Mouse (Mus musculus) G1E (cell line): Measurements from ENCODE around the gene Map3k13. TPM values are rescaled to one million over a fixed set of nuclear protein-coding genes. Genes with fewer than 3 reads are reported as not detected.

Experiments used
- ATAC-seq: 2 replicates; pipeline ENCODE4 v1.8.0; 2016; ENCODE audit warnings: mild to moderate bottlenecking; ENCODE audit not compliant: insufficient number of reproducible peaks, poor library complexity, low FRiP score, severe bottlenecking; ENCODE audit errors: extremely low read depth
- DNase-seq: peaks from one replicate; pipeline ENCODE4 v3.0.0; 2012; ENCODE audit warnings: low spot score
- H3K27me3 ChIP-seq: 2 replicates; pipeline ENCODE4 v1.6.1; 2012; ENCODE audit warnings: mild to moderate bottlenecking, low read length, inconsistent platforms; ENCODE audit not compliant: insufficient read depth
- H3K36me3 ChIP-seq: replicated peaks from 2 replicates; pipeline ENCODE3; 2012; ENCODE audit warnings: mild to moderate bottlenecking, inconsistent platforms
- H3K4me1 ChIP-seq: 2 replicates; pipeline ENCODE4 v1.6.1; 2012; ENCODE audit warnings: low read depth, low read length, inconsistent platforms, mixed read lengths; ENCODE audit not compliant: insufficient read depth
- H3K4me3 ChIP-seq: 2 replicates; pipeline ENCODE4 v1.5.1; 2012; ENCODE audit warnings: low read depth, mild to moderate bottlenecking, inconsistent platforms, low read length, moderate library complexity, mixed read lengths
- H3K9me3 ChIP-seq: replicated peaks from 2 replicates; pipeline ENCODE4 v1.6.1; 2012; ENCODE audit warnings: inconsistent platforms
- CTCF ChIP-seq: IDR thresholded peaks from 2 replicates; pipeline ENCODE4 v1.5.1; 2012; ENCODE audit warnings: low read depth, low read length, inconsistent platforms, mixed read lengths
- GATA1 ChIP-seq: IDR thresholded peaks from 2 replicates; pipeline ENCODE4 v1.6.1; 2012; ENCODE audit warnings: borderline replicate concordance, low read length, inconsistent platforms, mixed read lengths
- GATA2 ChIP-seq: IDR thresholded peaks from 2 replicates; pipeline ENCODE4 v1.6.1; 2012; ENCODE audit warnings: low read depth, low read length, inconsistent platforms, borderline replicate concordance
- POLR2AphosphoS5 ChIP-seq: IDR thresholded peaks from 2 replicates; pipeline ENCODE4 v1.6.1; 2012; ENCODE audit warnings: low read depth, low read length, inconsistent platforms; ENCODE audit not compliant: insufficient replicate concordance
- TAL1 ChIP-seq: conservative IDR thresholded peaks from 2 replicates; pipeline ENCODE4 v1.6.1; 2012; ENCODE audit warnings: low read depth, low read length, inconsistent platforms, mixed read lengths
- polyA plus RNA-seq: library from polyadenylated mRNA; stranded (reverse); fragments of >175 nt; gene quantifications from 2 replicates; pipeline ENCODE4 v1.2.3, GENCODE M21; 2012
- total RNA-seq, 2 experiments: library from RNA; stranded (forward) in 1 of 2; stranded (reverse) in 1 of 2; fragments of 200-1000 nt in 1 of 2; fragments of >200 nt in 1 of 2; fragmentation: Nextera tagmentation in 1 of 2; gene quantifications; 2 replicates each; pipeline ENCODE4 v1.2.3; 2014 to 2017

Map3k13 gene
- total and polyA plus RNA-seq, 3 experiments = 0.01 to 0.45 (median 0.16) TPM

GRCm38 (mm10) chr16:21862448-21862847 is 68.3 kb downstream of the Map3k13 start:
- TF ChIP-seq CTCF = no peak
- no peak for TF ChIP-seq GATA2
- no peak for TF ChIP-seq GATA1
- no peak for TF ChIP-seq TAL1
- TF ChIP-seq POLR2AphosphoS5 = no peak
- Histone ChIP-seq H3K27me3 (peaks cover 3% of the 10 kb centered on the region), H3K36me3 (no peaks in the 10 kb centered on the region), H3K4me3 (no peak overlapping the region), H3K4me1 (no peaks in the 10 kb centered on the region), H3K9me3 (no peaks in the 10 kb centered on the region)
- no peak for ATAC-seq
- DNase-seq = no peak

GRCm38 (mm10) chr16:21865250-21865982 is 71.3 kb downstream of the Map3k13 start:
- Histone ChIP-seq H3K27me3 (peaks cover 3% of the 10 kb centered on the region; the same call in 1 of the 2 replicates), H3K9me3 (no peaks in the 10 kb centered on the region), H3K4me3 (no peak overlapping the region), H3K4me1 (no peaks in the 10 kb centered on the region), H3K36me3 (no peaks in the 10 kb centered on the region)
- TF ChIP-seq GATA2 (no peak), TAL1 (no peak), POLR2AphosphoS5 (no peak), GATA1 (no peak), CTCF (no peak)
- no peak for ATAC-seq
- no peak for DNase-seq

- Histone ChIP-seq H3K27me3 (peaks cover 3% of the 10 kb centered on the region; the same call in 1 of the 2 replicates), H3K4me3 (no peak overlapping the region), H3K36me3 (no peaks in the 10 kb centered on the region), H3K9me3 (no peaks in the 10 kb centered on the region), H3K4me1 (no peaks in the 10 kb centered on the region)
- DNase-seq (no peak), ATAC-seq (no peak)
- TF ChIP-seq GATA2 (no peak), CTCF (no peak), POLR2AphosphoS5 (no peak), GATA1 (no peak), TAL1 (no peak)
Measured at GRCm38 (mm10) chr16:21865983-21866575, 71.9 kb downstream of the Map3k13 start.

- Histone ChIP-seq H3K4me1 (no peaks in the 10 kb centered on the region), H3K9me3 (no peaks in the 10 kb centered on the region), H3K4me3 (no peak overlapping the region), H3K27me3 (peaks cover 3% of the 10 kb centered on the region; the same call in 1 of the 2 replicates), H3K36me3 (no peaks in the 10 kb centered on the region)
- TF ChIP-seq POLR2AphosphoS5 (no peak), TAL1 (no peak), GATA2 (no peak), GATA1 (no peak), CTCF (no peak)
- no peak for DNase-seq
- no peak for ATAC-seq
Measured at GRCm38 (mm10) chr16:21867727-21868126, 73.6 kb downstream of the Map3k13 start.

GRCm38 (mm10) chr16:21868651-21869050 is 74.5 kb downstream of the Map3k13 start:
- H3K9me3 ChIP-seq = no peaks in the 10 kb centered on the region
- H3K27me3 ChIP-seq = peaks cover 3% of the 10 kb centered on the region; the same call in 1 of the 2 replicates
- no peak overlapping the region for H3K4me3 ChIP-seq
- DNase-seq = no peak
- no peak for TF ChIP-seq POLR2AphosphoS5
- TF ChIP-seq GATA2 = no peak
- no peak for TF ChIP-seq CTCF
- TF ChIP-seq GATA1 = no peak
- no peak for TF ChIP-seq TAL1
- no peak for ATAC-seq
- no peaks in the 10 kb centered on the region for H3K4me1 ChIP-seq
- H3K36me3 ChIP-seq = no peaks in the 10 kb centered on the region

- Histone ChIP-seq H3K9me3 (no peaks in the 10 kb centered on the region), H3K27me3 (peaks cover 3% of the 10 kb centered on the region; the same call in 1 of the 2 replicates), H3K4me1 (no peaks in the 10 kb centered on the region), H3K36me3 (no peaks in the 10 kb centered on the region), H3K4me3 (no peak overlapping the region)
- DNase-seq = no peak
- no peak for ATAC-seq
- TF ChIP-seq POLR2AphosphoS5 (no peak), CTCF (no peak), GATA1 (no peak)
Measured at GRCm38 (mm10) chr16:21869879-21870278, 75.7 kb downstream of the Map3k13 start.
